Mouse (Mus musculus): ENCODE data around the gene Myt1. TPM values are rescaled to one million over a fixed set of nuclear protein-coding genes. Genes with fewer than 3 reads are reported as not detected.
"Not testable (repeated sequence)": the region's sequence is repeated elsewhere in the genome, so short reads cannot be mapped to it uniquely, and the experiment has no call there.

The Myt1 gene
- polyA plus RNA-seq, 1 experiment from 2014 or later = not detected

GRCm38 (mm10) chr2:181777715-181778114 is 14.6 kb downstream of the Myt1 start:
- no peak for DNase-seq (ENCODE audit: low spot score)

DNA sequence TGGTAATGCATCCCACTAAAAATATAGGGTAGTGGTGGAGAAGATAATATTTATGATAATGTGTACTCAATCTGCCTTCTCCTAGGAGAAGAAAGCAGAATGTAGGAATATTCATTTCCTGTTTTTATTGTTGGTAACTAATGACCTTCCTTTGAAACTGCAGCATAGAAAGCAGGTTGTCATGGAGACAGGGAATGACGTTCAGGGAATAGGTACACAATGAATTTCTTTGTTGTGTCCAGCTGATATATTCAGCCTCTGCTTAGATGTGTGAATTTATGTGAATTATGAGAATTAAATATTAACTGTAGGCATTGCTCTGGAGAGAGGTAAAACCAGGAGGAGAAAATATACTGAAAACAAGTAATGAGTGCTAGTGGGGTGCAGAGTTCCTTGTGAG is 18.3 kb downstream of the Myt1 start:
- no peak for DNase-seq (ENCODE audit: low spot score)

DNA sequence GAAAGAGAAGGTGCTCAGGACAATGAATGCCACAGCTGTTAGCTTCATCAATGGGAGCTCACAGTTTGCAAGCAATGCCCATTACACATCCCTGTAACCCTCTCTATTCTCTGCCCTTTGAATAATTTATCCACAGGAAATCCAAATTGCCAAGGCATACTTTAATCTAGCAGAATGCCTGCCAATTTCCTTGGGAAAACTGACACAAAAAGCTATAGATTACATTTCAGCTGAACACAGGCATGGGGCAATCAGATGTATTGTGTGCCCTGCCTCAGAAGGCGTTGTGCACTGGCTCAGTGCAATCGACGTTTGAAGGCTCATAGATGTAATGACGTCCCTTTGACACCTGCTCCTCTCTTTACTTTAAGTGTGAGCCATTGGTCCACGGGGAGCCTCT is 24.7 kb downstream of the Myt1 start:
- no peak for DNase-seq (ENCODE audit: low spot score)

DNA sequence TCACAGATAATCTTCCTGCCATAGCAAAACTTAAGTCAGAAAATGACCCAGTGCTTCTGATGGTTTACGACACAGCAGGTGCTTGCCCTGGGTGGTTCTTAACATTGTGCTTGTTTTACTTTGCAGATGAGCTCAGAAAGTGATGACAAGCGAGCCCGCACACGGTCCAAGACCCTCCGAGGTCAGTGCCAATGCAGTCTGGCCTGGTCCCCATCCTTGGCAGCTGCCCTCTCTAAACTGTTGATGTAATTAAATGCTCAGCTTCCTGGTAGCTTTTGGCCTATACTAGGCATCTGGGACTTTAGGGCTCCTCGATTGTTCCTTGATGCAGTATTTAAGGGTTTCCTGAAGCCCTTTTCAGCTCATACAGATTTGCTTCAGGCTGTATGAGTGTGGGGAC is 26.3 kb downstream of the Myt1 start:
- DNase-seq (ENCODE audit: low spot score) = no peak

DNA sequence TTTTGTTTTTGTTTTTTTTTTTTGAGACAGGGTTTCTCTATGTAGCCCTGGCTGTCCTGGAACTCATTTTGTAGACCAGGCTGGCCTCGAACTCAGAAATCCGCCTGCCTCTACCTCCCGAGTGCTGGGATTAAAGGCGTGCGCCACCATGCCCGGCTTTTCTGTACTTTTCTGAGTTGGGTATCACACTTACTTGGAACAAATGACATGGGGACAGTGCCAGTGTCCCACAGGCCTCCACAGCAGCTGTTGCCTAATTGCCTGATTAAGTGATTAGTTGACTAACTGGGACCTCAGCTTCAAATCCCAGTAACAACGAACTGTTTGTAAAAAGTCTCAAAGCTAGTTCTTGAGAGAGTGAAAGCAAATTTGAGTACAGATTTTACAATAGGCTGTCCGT is 30.1 kb downstream of the Myt1 start:
- DNase-seq (ENCODE audit: low spot score) = not testable (repeated sequence)

- no peak for DNase-seq (ENCODE audit: low spot score)
Measured at GRCm38 (mm10) chr2:181795641-181796130, 32.6 kb downstream of the Myt1 start.

DNA sequence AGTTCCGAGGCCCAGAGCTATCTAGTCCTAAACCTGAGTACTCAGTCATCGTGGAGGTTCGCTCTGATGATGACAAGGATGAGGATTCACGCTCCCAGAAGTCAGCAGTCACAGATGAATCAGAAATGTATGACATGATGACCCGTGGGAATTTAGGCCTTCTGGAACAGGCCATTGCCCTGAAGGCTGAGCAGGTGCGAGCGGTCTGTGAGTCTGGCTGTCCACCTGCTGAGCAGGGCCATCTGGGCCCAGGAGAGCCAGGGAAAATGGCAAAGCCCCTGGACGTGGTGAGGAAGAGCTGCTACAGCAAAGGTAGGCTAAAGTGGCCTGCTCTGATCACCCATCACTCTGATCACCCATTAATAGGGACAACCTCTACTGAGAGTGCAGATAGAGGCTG is 34.5 kb downstream of the Myt1 start:
- DNase-seq (ENCODE audit: low spot score) = no peak

GRCm38 (mm10) chr2:181829032-181829650 is 66.0 kb downstream of the Myt1 start:
- no peak for DNase-seq (ENCODE audit: low spot score)

DNA sequence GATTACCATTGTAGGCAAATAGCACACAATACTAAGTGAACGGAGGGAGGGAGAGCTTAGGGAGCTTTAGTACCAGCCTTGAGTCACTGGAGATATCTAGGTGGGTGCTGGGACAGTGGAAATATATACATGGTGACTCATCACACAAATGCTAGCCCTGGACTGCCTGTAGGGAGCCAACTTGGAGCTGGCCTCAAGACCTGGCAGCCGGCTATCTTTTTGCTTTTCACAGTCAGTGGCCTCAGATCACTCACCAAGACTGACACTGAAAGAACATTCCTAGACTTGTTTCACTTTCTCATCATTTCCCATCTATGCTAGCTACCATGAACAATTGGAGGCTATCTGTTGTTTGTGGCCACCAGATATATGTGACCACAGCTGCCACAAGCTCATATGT is 69.6 kb downstream of the Myt1 start:
- no peak for DNase-seq (ENCODE audit: low spot score)

DNA sequence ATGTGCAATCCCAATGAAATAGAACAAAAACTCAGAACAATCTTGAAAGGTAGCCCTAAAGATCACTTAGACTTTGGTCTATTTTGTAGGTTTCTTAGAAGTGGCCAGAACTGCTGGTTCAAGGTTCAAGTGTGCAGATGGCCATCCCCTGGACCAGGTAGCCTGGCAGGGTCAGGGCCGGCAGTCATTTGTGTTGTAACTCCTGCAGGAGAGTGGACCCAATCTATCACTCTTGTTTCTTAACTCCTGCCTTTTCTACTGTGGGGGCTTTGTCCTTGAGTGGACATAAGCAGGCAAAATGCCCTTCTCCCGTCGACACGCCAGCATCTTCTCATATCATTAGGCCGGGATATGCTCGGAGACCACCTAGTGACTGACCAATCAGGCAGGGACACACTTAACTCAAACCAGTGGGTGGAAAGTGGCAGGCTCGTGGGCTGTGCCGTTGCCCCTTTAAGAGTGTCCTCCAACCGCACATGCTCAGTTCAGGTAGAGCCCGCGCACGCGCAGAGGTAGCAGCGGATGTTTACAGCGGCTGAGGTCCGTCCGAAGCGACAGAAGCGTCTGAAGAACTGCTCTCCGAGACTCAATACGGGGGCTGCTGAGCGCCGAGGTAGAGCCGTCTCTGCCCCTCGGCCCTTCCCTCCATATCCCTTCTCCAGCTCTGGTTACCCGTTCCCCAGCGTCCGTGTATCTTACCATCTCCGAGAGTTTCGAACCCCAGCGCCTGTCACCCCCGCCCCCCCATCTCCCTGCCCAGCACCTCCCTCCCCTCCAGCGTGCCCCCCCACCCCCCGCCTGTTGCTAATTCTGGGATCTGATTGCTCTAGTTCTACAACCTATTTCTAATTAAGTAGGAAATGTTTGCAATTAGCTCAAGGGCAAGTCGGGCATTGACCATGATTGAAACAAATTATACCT is 74.5 kb downstream of the Myt1 start, which contains the start of gene Pcmtd2:
TSS of gene Pcmtd2 (plus strand) at position 483 of the 921 bp plus-strand sequence.
- peak; percentile 94 for DNase-seq (ENCODE audit: low spot score)

DNA sequence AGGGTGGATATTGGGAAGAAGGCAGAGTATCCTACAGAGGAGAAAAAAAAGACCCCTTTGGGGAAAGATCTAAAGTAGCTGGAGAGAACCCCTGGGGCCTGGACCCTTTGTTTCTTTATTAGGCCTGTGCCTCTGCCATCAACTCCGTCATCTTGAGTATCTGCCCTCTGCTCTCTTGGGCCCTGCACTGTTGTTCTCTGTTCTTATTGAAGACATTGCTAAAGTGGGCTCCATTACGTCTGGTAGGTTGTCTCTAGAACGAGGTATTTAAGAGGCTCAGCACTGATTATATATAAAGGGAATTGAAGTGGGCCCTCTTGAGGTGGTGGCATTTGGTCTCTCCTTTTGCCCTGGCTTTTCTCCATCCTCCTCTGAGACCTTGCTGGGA is 75.2 kb downstream of the Myt1 start:
- peak; percentile 22 for DNase-seq (ENCODE audit: low spot score)

DNA sequence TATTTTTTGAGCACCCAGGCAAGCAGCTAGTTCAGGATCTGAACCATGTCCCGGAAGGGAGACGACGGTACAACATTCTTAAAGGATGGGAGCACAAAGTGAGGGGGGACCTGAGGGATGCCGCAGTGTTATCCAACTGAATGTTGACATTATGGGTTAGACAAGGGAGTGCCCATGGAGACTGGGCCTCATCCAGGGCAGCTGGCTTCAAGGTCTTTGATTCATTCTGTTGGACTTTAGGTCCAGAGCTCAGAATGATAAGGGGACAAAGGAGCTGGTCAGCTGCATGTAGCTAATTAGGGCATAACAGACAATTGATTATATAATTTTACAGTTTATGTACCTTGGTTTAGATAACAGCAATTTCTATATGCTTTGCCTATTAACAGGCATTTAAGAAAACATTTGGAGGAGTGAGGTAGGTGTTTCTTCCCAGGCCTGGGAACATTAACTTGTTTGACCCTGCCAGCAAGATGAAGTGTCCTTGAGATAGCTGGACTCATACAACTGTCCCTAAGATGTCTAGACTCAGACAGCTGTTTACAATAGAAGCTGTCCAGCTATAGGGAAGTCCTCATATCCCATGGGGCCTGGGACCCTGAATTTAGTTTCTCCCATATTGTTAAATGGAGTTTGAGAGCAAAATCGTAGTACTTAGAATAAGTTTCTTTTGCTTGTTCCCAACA is 82.7 kb downstream of the Myt1 start:
- DNase-seq (ENCODE audit: low spot score) = no peak

DNA sequence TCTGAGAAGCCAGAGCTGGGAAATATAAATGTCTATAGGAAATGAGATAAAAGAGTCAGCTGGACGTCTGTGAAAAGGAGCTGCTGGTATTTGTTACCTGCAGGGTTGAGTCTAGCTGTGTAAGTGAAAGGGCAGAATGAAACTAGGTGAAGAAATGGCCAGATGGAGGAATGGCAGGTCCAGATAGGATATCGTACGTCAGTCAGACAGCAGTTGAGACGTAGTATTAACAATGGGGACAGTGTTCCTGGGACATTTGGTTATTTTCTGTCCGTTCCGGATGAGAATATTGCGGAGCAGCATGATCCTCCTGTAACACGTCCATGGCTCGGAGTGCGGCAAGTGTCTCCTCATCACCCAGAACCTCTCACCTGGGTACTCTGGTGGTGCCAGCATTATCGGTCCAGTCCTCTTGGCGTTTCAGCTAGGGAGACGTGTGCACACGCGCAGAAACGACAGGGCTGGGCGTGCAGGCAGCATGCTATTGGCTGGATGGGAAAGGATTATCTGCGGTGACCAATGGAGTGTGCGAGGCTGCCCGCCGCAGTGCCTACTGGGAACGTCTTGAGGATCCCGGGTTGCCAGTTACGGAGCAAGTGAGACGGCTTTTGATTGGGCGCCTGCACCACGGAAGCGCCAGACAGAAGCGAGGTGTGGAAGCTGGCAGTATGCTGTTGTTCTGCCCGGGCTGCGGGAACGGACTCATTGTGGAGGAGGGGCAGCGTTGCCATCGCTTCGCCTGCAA is 100.8 kb downstream of the Myt1 start, which contains the start of gene Polr3k:
TSS of gene Polr3k (plus strand) at position 547 of the 745 bp plus-strand sequence.
- DNase-seq (ENCODE audit: low spot score) = peak; percentile 96

GRCm38 (mm10) chr2:181864536-181864860 is 101.4 kb downstream of the Myt1 start:
- DNase-seq (ENCODE audit: low spot score) = no peak

DNA sequence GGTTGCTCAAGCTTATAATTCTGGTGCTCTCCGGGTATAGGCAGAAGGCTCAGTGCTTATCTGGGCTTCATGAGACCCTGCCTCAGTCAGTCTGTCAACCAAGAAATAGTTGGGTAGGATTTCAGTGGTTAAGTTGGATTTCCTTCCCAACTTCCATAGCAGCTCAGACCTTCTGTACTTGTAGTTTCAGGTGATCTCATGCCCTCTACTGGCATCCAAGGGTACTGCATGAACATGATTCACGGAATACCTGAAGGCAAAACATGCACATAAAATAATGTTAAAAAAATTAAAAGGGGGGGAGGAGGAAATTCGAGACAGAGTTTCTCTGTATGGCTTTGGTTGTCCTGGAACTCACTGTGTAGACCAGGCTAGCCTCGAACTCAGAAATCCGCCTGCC is 103.8 kb downstream of the Myt1 start:
- peak; percentile 60 for DNase-seq (ENCODE audit: low spot score)

GRCm38 (mm10) chr2:181871039-181871438 is 107.9 kb downstream of the Myt1 start:
- no peak for DNase-seq (ENCODE audit: low spot score)

Other genes starting within 250 kb of the Myt1 start
- gene Dnajc5, start 242.8 kb upstream of the Myt1 start, polyA plus RNA-seq (2015; fragmentation: Nextera tagmentation; extraction: Ambion mirVana) = 76.1 and 86.7 TPM in 2 replicates
- 50.0 and 51.1 TPM in 2 replicates for gene Uckl1, start 178.4 kb upstream of the Myt1 start, polyA plus RNA-seq (2015; fragmentation: Nextera tagmentation; extraction: Ambion mirVana)
- gene Prpf6, start 171.5 kb upstream of the Myt1 start, polyA plus RNA-seq (2015; fragmentation: Nextera tagmentation; extraction: Ambion mirVana) = 51.7 and 55.3 TPM in 2 replicates
- gene Zfp512b, start 170.5 kb upstream of the Myt1 start, polyA plus RNA-seq (2015; fragmentation: Nextera tagmentation; extraction: Ambion mirVana) = 23.3 and 35.0 TPM in 2 replicates
- gene Samd10, start 164.1 kb upstream of the Myt1 start, polyA plus RNA-seq (2015; fragmentation: Nextera tagmentation; extraction: Ambion mirVana) = 9.4 and 12.1 TPM in 2 replicates
- gene Gm29797, start 106.3 kb upstream of the Myt1 start, polyA plus RNA-seq (2015; fragmentation: Nextera tagmentation; extraction: Ambion mirVana) = 0.18 and 0.44 TPM in 2 replicates
- 13.9 and 14.1 TPM in 2 replicates for gene Sox18, start 91.7 kb upstream of the Myt1 start, polyA plus RNA-seq (2015; fragmentation: Nextera tagmentation; extraction: Ambion mirVana)
- 8.5 and 9.8 TPM in 2 replicates for gene Tcea2, start 83.0 kb upstream of the Myt1 start, polyA plus RNA-seq (2015; fragmentation: Nextera tagmentation; extraction: Ambion mirVana)
- 80.7 and 97.8 TPM in 2 replicates for gene Rgs19, start 69.4 kb upstream of the Myt1 start, polyA plus RNA-seq (2015; fragmentation: Nextera tagmentation; extraction: Ambion mirVana)
- not detected in 2 replicates for gene Lkaaear1, start 64.9 kb upstream of the Myt1 start, polyA plus RNA-seq (2015; fragmentation: Nextera tagmentation; extraction: Ambion mirVana)
- 0.12 and 0.14 TPM in 2 replicates for gene Oprl1, start 48.3 kb upstream of the Myt1 start, polyA plus RNA-seq (2015; fragmentation: Nextera tagmentation; extraction: Ambion mirVana)
- gene Pcmtd2, start 74.5 kb downstream of the Myt1 start, polyA plus RNA-seq (2015; fragmentation: Nextera tagmentation; extraction: Ambion mirVana) = 42.0 and 52.9 TPM in 2 replicates
- 79.6 and 86.3 TPM in 2 replicates for gene Polr3k, start 101.0 kb downstream of the Myt1 start, polyA plus RNA-seq (2015; fragmentation: Nextera tagmentation; extraction: Ambion mirVana)
- not detected in 2 replicates for gene Gm14496, start 227.8 kb downstream of the Myt1 start, polyA plus RNA-seq (2015; fragmentation: Nextera tagmentation; extraction: Ambion mirVana)